Mouse (Mus musculus): Measurements from ENCODE around the gene Trim65. TPM values are rescaled to one million over a fixed set of nuclear protein-coding genes. Genes with fewer than 3 reads are reported as not detected.

Trim65 gene
- polyA plus RNA-seq, 1 experiment from 2014 or later = 2.1 TPM

- 57% methylated on average over 20 of the region's 20 CpGs for WGBS
- ATAC-seq (ENCODE audit: insufficient number of reproducible peaks, insufficient read depth, low FRiP score, low TSS enrichment, low read depth) = no peak
- Histone ChIP-seq H3K4me1 (replicated peaks) (peaks cover 19% of the 10 kb centered on the region), H3K9me3 (no peaks in the 10 kb centered on the region), H3K36me3 (peaks cover 21% of the 10 kb centered on the region), H3K27ac (no peak overlapping the region), H3K4me3 (replicated peaks) (no peak overlapping the region), H3K4me2 (no peak overlapping the region), H3K9ac (replicated peaks) (no peak overlapping the region), H3K27me3 (no peaks in the 10 kb centered on the region)
These were observed 55.2 kb downstream of the Trim65 start for GRCm38 (mm10) chr11:116075539-116076265.

DNA sequence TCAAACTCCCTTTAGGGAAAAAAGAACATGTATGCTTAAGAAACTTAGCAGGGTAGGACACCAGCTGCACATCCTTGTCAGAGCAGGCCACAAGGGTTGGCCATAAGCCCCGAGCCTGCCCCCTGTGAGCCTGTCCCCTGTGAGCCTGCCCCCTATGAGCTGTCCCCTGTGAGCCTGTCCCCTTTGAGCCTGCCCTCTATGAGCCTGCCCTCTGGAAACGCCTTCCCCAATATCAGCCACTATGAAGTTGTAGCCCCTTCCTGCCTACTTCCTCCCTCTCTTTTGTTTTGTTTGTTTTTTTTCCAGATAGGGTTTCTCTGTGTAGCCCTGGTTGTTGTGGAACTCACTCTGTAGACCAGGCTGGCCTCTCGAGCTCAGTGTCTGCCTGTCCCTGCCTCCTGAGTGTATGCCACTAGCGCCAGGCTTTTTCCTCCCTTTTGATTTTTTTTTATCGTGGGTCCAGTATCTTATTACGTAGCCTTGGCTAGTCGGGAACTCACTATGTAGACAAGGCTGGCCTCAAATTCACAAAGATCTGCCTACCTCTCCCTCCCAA lies 56.4 kb downstream of the Trim65 start:
- H3K36me3 ChIP-seq = peaks cover 10% of the 10 kb centered on the region
- no peak overlapping the region for H3K4me2 ChIP-seq
- no peak overlapping the region for H3K9ac ChIP-seq (replicated peaks)
- peaks cover 19% of the 10 kb centered on the region for H3K4me1 ChIP-seq (replicated peaks)
- no peaks in the 10 kb centered on the region for H3K9me3 ChIP-seq
- no peak overlapping the region for H3K27ac ChIP-seq
- ATAC-seq (ENCODE audit: insufficient number of reproducible peaks, insufficient read depth, low FRiP score, low TSS enrichment, low read depth) = no peak
- 64% methylated on average over 7 of the region's 7 CpGs for WGBS
- no peaks in the 10 kb centered on the region for H3K27me3 ChIP-seq
- H3K4me3 ChIP-seq (replicated peaks) = no peak overlapping the region

GRCm38 (mm10) chr11:116072608-116073007 lies 58.3 kb downstream of the Trim65 start:
- Histone ChIP-seq H3K27me3 (no peaks in the 10 kb centered on the region), H3K4me3 (replicated peaks) (no peak overlapping the region), H3K9me3 (no peaks in the 10 kb centered on the region), H3K4me1 (replicated peaks) (0 out of 2 replicates have a peak, but pooled peaks cover 6% of the 10 kb centered on the region), H3K4me2 (no peak overlapping the region), H3K9ac (replicated peaks) (no peak overlapping the region), H3K36me3 (no peaks in the 10 kb centered on the region), H3K27ac (no peak overlapping the region)
- no peak for ATAC-seq (ENCODE audit: insufficient number of reproducible peaks, insufficient read depth, low FRiP score, low TSS enrichment, low read depth)
- WGBS = 82% methylated on average over 3 of the region's 3 CpGs

Other genes starting within 250 kb of the Trim65 start
- 3.1 and 4.2 TPM in 2 replicates for gene Smim5, start 231.2 kb downstream of the Trim65 start, polyA plus RNA-seq (2016; fragmentation: Nextera tagmentation; extraction: Ambion mirVana)
- 1.4 and 2.1 TPM in 2 replicates for gene Smim6, start 219.1 kb downstream of the Trim65 start, polyA plus RNA-seq (2016; fragmentation: Nextera tagmentation; extraction: Ambion mirVana)
- 52.5 and 56.9 TPM in 2 replicates for gene Sap30bp, start 197.8 kb downstream of the Trim65 start, polyA plus RNA-seq (2016; fragmentation: Nextera tagmentation; extraction: Ambion mirVana)
- gene Recql5, start 197.7 kb downstream of the Trim65 start, polyA plus RNA-seq (2016; fragmentation: Nextera tagmentation; extraction: Ambion mirVana) = 24.7 and 30.6 TPM in 2 replicates
- 3.1 and 3.9 TPM in 2 replicates for gene Itgb4, start 156.4 kb downstream of the Trim65 start, polyA plus RNA-seq (2016; fragmentation: Nextera tagmentation; extraction: Ambion mirVana)
- gene Galk1, start 118.4 kb downstream of the Trim65 start, polyA plus RNA-seq (2016; fragmentation: Nextera tagmentation; extraction: Ambion mirVana) = 181 and 182 TPM in 2 replicates
- 2,405 and 2,474 TPM in 2 replicates for gene H3f3b, start 103.2 kb downstream of the Trim65 start, polyA plus RNA-seq (2016; fragmentation: Nextera tagmentation; extraction: Ambion mirVana)
- 50.0 and 51.8 TPM in 2 replicates for gene Unk, start 100.8 kb downstream of the Trim65 start, polyA plus RNA-seq (2016; fragmentation: Nextera tagmentation; extraction: Ambion mirVana)
- 1.4 and 1.7 TPM in 2 replicates for gene Unc13d, start 53.2 kb downstream of the Trim65 start, polyA plus RNA-seq (2016; fragmentation: Nextera tagmentation; extraction: Ambion mirVana)
- gene Wbp2, start 44.1 kb downstream of the Trim65 start, polyA plus RNA-seq (2016; fragmentation: Nextera tagmentation; extraction: Ambion mirVana) = 33.2 and 36.6 TPM in 2 replicates
- 6.0 and 7.9 TPM in 2 replicates for gene Trim47, start 3.9 kb downstream of the Trim65 start, polyA plus RNA-seq (2016; fragmentation: Nextera tagmentation; extraction: Ambion mirVana)
- 86.9 and 90.8 TPM in 2 replicates for gene Mrpl38, start 7.7 kb upstream of the Trim65 start, polyA plus RNA-seq (2016; fragmentation: Nextera tagmentation; extraction: Ambion mirVana)
- gene Fbf1, start 37.0 kb upstream of the Trim65 start, polyA plus RNA-seq (2016; fragmentation: Nextera tagmentation; extraction: Ambion mirVana) = 54.0 and 60.3 TPM in 2 replicates
- gene Ten1, start 67.7 kb upstream of the Trim65 start, polyA plus RNA-seq (2016; fragmentation: Nextera tagmentation; extraction: Ambion mirVana) = 64.7 and 71.3 TPM in 2 replicates
- 18.1 and 21.2 TPM in 2 replicates for gene Acox1, start 67.9 kb upstream of the Trim65 start, polyA plus RNA-seq (2016; fragmentation: Nextera tagmentation; extraction: Ambion mirVana)
- gene Evpl, start 106.9 kb upstream of the Trim65 start, polyA plus RNA-seq (2016; fragmentation: Nextera tagmentation; extraction: Ambion mirVana) = 2.4 and 3.3 TPM in 2 replicates
- 110 and 112 TPM in 2 replicates for gene Srp68, start 143.1 kb upstream of the Trim65 start, polyA plus RNA-seq (2016; fragmentation: Nextera tagmentation; extraction: Ambion mirVana)
- 0.20 TPM in 1 of 2 replicates, not detected in the other for gene Galr2, start 149.8 kb upstream of the Trim65 start, polyA plus RNA-seq (2016; fragmentation: Nextera tagmentation; extraction: Ambion mirVana)
- 77.6 and 82.8 TPM in 2 replicates for gene Exoc7, start 176.1 kb upstream of the Trim65 start, polyA plus RNA-seq (2016; fragmentation: Nextera tagmentation; extraction: Ambion mirVana)
- 0.18 TPM in 2 replicates for gene Foxj1, start 204.3 kb upstream of the Trim65 start, polyA plus RNA-seq (2016; fragmentation: Nextera tagmentation; extraction: Ambion mirVana)

Data from limb, embryonic 12.5 days (tissue).